Mouse (Mus musculus) left cerebral cortex, postnatal 4 days (tissue): Measurements from ENCODE around the gene Cabp7. TPM values are rescaled to one million over a fixed set of nuclear protein-coding genes. Genes with fewer than 3 reads are reported as not detected.

Source experiments
- DNase-seq: peaks from one replicate; pipeline ENCODE4 v3.0.0-alpha.2; 2022
- intact Hi-C: fragments of 180-260 bp; cut with DNase I; formaldehyde crosslinking; loops from one replicate; pipeline ENCODE4 v1.15.1; 2025
- total RNA-seq, 2 experiments: library from RNA; stranded (reverse); gene quantifications; 2 replicates each; pipeline ENCODE4 v1.2.3; 2021

The Cabp7 gene
- total RNA-seq, 2 experiments from 2014 or later, result 2.2 to 4.3 TPM

DNA sequence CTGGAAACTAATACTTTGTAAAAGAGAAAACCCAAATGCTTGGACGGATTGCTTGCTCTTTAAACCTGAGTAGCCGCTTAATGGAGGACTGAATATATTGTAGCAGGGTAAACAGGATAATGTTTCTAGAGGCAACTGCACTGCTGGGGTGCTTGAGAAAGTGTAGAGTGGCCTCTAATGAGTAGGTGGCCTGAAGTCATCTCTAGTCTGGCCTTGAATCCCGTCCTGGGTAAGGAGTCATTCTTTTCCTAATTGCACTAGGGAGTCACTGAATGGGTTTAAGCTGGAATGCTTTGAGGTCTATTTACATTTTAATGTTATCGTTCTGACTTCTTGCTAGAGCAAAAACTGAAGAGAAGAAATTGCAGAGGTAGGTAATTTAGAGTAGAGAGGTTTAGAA lies 41.4 kb downstream of the Cabp7 start:
- DNase-seq, result no peak
- intact Hi-C loops, result no loop called here

- intact Hi-C loops, result no loop called here
- DNase-seq, result peak; percentile 94
These were observed 42.3 kb downstream of the Cabp7 start, which contains the start of the genes Uqcr10 and Zmat5 for GRCm38 (mm10) chr11:4704072-4704964. TSS of gene Uqcr10 (minus strand) at chr11:4704342. TSS of gene Zmat5 (plus strand) at chr11:4704678.

DNA sequence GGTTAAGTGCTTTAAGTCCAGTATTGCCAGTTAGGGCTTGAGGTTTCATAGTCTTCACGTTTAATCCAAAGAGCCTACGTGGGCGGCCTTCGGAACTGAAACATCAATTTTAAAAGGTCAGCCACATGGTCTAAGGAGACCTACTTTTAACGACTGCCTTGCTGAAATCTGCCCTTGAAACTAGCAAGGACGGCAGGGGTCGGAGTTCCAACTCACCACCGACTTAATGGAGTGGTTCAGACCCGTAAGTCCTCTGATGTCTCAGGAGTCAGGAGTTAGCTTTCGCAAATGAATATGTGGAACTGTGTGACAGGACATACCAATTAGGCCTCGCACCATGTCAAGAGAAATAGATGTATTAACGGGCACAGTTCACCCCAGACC lies 42.9 kb downstream of the Cabp7 start:
- intact Hi-C loops, result no loop called here
- no peak for DNase-seq

DNA sequence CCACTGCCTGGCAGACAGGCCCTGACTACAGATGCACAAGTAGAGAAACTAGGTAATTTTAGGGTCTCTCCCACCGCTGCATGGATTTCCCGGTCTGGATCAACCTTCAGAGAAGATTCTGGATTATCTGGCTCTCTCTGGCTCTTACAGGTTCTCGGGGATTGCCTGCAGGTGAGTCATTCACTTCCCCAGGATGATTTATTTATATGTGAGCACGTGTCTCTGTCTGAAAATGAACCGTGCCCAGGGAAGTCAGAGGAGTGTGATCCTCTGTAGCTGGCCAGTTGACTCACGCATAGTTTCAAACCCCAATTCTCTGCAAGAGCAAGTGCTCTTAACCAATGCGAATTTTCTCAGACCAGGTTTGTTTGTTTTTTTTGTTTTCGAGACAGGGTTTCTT lies 45.9 kb downstream of the Cabp7 start:
- no peak for DNase-seq
- intact Hi-C loops, result no loop called here

DNA sequence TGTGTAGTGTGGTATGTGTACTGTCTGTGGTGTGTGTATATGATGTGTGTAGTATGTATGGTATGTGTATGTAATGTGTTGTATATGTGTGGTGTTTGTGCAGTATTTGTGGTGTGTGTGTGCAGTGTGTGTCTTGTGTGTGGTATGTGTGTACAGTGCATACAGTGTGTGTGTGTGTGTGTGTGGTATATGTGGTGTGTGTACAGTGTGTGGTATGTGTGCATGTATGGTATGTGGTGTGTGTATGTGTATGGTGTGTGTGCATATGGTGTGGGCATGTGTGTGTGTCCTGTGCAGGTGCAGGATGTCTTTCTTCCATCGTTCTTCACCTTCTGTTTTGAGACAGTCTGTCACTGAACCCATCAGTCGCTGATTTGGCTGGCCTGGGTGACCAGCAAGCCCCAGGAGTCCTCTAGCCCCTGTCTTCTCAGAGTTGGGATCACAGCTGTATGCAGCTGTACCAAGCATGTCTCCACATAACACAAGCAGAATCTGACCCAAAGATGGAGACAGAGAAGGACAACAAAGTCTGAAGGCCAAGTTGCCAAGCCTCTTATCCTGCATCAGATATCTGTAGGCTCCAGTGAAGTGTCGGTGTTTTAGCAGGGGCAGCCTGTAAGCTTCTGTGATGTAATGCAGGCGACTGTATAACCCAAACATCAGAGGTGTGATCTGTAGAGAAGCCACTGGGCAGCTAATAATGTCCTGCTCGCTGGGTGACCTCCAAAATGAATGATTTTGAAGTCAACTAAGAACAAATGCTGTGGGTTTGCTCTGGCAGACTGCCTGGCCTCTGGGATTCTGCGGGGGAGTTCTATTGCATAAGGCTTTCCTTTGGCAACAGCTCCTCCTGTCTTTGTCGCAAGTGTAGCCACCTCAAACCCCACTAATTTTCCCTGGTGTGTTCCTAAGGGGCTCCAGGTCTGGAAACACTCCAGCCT lies 49.3 kb downstream of the Cabp7 start:
- peak; percentile 56 for DNase-seq
- intact Hi-C loops, result no loop called here

GRCm38 (mm10) chr11:4692162-4692561 lies 54.4 kb downstream of the Cabp7 start:
- DNase-seq, result no peak
- intact Hi-C loops, result no loop called here

DNA sequence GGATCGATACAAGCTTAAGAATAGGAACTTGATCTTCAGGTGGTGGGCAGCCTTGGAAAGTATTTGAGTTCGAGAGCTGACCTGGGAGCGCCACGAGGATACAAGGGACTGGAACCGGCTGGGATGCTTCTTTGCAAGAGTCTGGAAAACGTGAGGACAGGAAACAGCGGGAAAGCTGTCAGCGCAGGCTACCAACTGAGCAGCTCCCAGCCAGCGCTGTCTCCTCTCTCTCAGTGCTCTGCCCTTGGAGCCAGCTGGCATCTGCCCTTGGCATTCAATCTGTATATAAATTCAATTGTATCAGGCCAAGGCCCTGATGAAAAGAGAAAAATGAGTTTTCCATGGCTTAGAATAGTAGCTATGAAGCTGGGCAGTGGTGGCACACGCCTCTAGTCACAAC lies 55.4 kb downstream of the Cabp7 start:
- peak; percentile 61 for DNase-seq
- intact Hi-C loops, result no loop called here

DNA sequence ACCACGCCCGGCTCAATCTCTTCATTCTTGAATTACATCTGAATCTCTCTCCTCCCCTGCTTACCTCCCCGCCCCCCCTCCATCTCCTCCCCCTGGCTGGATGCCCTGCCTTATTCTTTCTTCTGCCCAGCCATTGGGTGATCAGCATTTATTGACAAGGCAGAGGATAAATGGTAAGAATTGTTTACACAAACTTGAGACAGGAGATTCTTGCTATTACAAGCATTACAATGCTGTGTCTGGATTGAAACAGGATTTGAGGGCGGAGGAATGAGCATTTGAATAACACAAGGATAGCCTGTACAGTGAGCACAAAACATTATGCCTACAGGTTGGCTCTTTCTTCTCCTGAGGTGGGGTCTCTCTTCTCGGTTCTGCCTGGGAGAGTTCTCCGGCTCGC lies 56.2 kb downstream of the Cabp7 start:
- intact Hi-C loops, result no loop called here
- no peak for DNase-seq

- DNase-seq, result no peak
These were observed 57.8 kb downstream of the Cabp7 start for GRCm38 (mm10) chr11:4688632-4689380.

DNA sequence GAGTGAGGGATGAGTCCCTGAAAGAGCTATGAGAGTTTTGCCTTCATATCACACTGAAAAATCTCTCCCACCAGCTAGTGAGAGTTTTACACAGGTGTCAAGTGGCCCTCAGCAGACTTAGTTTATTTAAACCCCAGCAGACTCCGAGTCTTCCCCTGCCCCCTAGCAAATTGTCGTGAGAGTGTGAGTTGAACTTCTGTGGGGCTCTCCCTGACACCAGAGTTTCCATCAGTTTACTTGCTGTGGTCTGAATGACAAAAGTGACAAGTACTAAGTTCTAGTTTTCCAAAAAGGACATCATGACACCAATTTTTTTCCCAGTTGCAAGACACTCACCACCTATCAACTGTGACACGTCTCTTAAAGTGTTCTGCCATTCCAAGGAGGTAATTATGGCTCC lies 58.7 kb downstream of the Cabp7 start:
- intact Hi-C loops, result no loop called here
- DNase-seq, result no peak

More at GRCm38 (mm10) chr11:4688632-4689380, 57.8 kb downstream of the Cabp7 start:
- intact Hi-C loops, result no loop called here

- no peak for DNase-seq
- intact Hi-C loops, result no loop called here
These were observed 59.6 kb downstream of the Cabp7 start for GRCm38 (mm10) chr11:4687027-4687426.

Other genes with a start within 250 kb of the Cabp7 start
- 10 to 100 TPM; 74.2 to 76.6 TPM for gene Mtmr3, start 151.9 kb downstream of the Cabp7 start, total RNA-seq
- not detected for gene Gm11032, start 126.7 kb downstream of the Cabp7 start, total RNA-seq
- gene Ascc2, start 109.0 kb downstream of the Cabp7 start, total RNA-seq, result 10 to 100 TPM; 27.3 to 28.3 TPM
- gene Uqcr10, start 42.4 kb downstream of the Cabp7 start, total RNA-seq, result 100 to 1,000 TPM; 253 to 282 TPM
- gene Zmat5, start 42.1 kb downstream of the Cabp7 start, total RNA-seq, result 10 to 100 TPM; 24.9 to 31.3 TPM
- 100 to 1,000 TPM; 155 to 162 TPM for gene Nf2, start 102.8 kb upstream of the Cabp7 start, total RNA-seq
- gene Nipsnap1, start 127.2 kb upstream of the Cabp7 start, total RNA-seq, result 100 to 1,000 TPM; 102 TPM
- gene Thoc5, start 148.5 kb upstream of the Cabp7 start, total RNA-seq, result 10 to 100 TPM; 58.1 to 61.4 TPM
- 1 to 10 TPM; 3.2 to 4.8 TPM for gene Nefh, start 201.3 kb upstream of the Cabp7 start, total RNA-seq
- 100 to 1,000 TPM; 110 to 115 TPM for gene Ap1b1, start 240.0 kb upstream of the Cabp7 start, total RNA-seq